Mouse (Mus musculus) CH12.LX (cell line): ENCODE data around the gene Zdhhc18. TPM values are rescaled to one million over a fixed set of nuclear protein-coding genes. Genes with fewer than 3 reads are reported as not detected.

ENCODE experiments used
- DNase-seq: peaks from one replicate; pipeline ENCODE4 v3.0.0-alpha.2; 2013; ENCODE audit errors: extremely low read depth
- H3K27ac ChIP-seq: 2 replicates; pipeline ENCODE4 v1.5.1; 2012; ENCODE audit warnings: low read depth, mild to moderate bottlenecking, control low read depth, moderate library complexity; ENCODE audit not compliant: insufficient read depth
- H3K27me3 ChIP-seq: replicated peaks from 2 replicates; pipeline ENCODE3; 2012; ENCODE audit warnings: inconsistent platforms
- H3K36me3 ChIP-seq, 2 experiments: replicated peaks in 1 of 2; 2 replicates each; pipeline versions ENCODE3 to v1.6.1; 2012; ENCODE audit warnings: inconsistent platforms in 1 of 2, low read length in 1 of 2, mild to moderate bottlenecking in 1 of 2, mixed read lengths in 1 of 2, moderate library complexity in 1 of 2; ENCODE audit not compliant: control insufficient read depth in 1 of 2, insufficient read depth in 1 of 2
- H3K4me1 ChIP-seq, 2 experiments: 2 replicates each; pipeline ENCODE4 v1.6.1; 2012; ENCODE audit warnings: inconsistent platforms in 1 of 2, moderate library complexity in 1 of 2; ENCODE audit not compliant: insufficient read depth in 2 of 2, control insufficient read depth in 1 of 2
- H3K4me2 ChIP-seq: 2 replicates; pipeline ENCODE4 v1.6.1; 2012; ENCODE audit warnings: low read depth, mild to moderate bottlenecking, control low read depth; ENCODE audit not compliant: poor library complexity, insufficient read depth, severe bottlenecking
- H3K4me3 ChIP-seq, 3 experiments: fragments of 150-350 bp in 1 of 3; sonication (generic) in 1 of 3; replicated peaks in 1 of 3; 2 replicates each; pipeline versions ENCODE3 to v1.5.1; 2011 to 2012; ENCODE audit warnings: low read depth in 2 of 3, low read length in 2 of 3, mild to moderate bottlenecking in 2 of 3, moderate library complexity in 2 of 3, control low read depth in 1 of 3, improper control_type of control experiment in 1 of 3, inconsistent platforms in 1 of 3, mixed read lengths in 1 of 3; ENCODE audit not compliant: poor library complexity in 1 of 3
- H3K79me2 ChIP-seq: replicated peaks from 2 replicates; pipeline ENCODE4 v1.6.1; 2012; ENCODE audit warnings: mild to moderate bottlenecking, moderate library complexity; ENCODE audit not compliant: control insufficient read depth, poor library complexity, insufficient read depth, severe bottlenecking; ENCODE audit errors: extremely low read depth
- H3K9ac ChIP-seq: 2 replicates; pipeline ENCODE4 v1.6.1; 2012; ENCODE audit warnings: low read depth, mild to moderate bottlenecking, control low read depth, moderate library complexity; ENCODE audit not compliant: insufficient read depth
- H3K9me3 ChIP-seq: replicated peaks from 2 replicates; pipeline ENCODE3; 2012; ENCODE audit warnings: low read length, inconsistent platforms, mixed read lengths
- BHLHE40 ChIP-seq: IDR thresholded peaks from 2 replicates; pipeline ENCODE4 v1.6.1; 2011; ENCODE audit warnings: mild to moderate bottlenecking, low read depth, low read length, improper control_type of control experiment
- CHD1 ChIP-seq: IDR thresholded peaks from 2 replicates; pipeline ENCODE4 v1.6.1; 2012; ENCODE audit warnings: low read depth, low read length, improper control_type of control experiment, inconsistent platforms
- CTCF ChIP-seq, 2 experiments: IDR thresholded peaks in 1 of 2; conservative IDR thresholded peaks in 1 of 2; 2 replicates each; pipeline ENCODE4 v1.5.1; 2011 to 2012; ENCODE audit warnings: low read depth in 2 of 2, low read length in 2 of 2, improper control_type of control experiment in 1 of 2, inconsistent platforms in 1 of 2, mild to moderate bottlenecking in 1 of 2, moderate library complexity in 1 of 2
- EP300 ChIP-seq: IDR thresholded peaks from 2 replicates; pipeline ENCODE4 v1.6.1; 2011; ENCODE audit warnings: low read length, improper control_type of control experiment
- GABPA ChIP-seq: IDR thresholded peaks from 2 replicates; pipeline ENCODE4 v1.6.1; 2012; ENCODE audit warnings: low read depth, low read length, improper control_type of control experiment, inconsistent platforms; ENCODE audit not compliant: insufficient replicate concordance
- IRF4 ChIP-seq: IDR thresholded peaks from 2 replicates; pipeline ENCODE4 v1.6.1; 2014; ENCODE audit warnings: low read depth, mild to moderate bottlenecking, inconsistent platforms, low read length, improper control_type of control experiment
- JUN ChIP-seq: IDR thresholded peaks from 2 replicates; pipeline ENCODE4 v1.6.1; 2011; ENCODE audit warnings: low read depth, mild to moderate bottlenecking, low read length, improper control_type of control experiment, moderate library complexity; ENCODE audit not compliant: insufficient read depth
- MAFK ChIP-seq: IDR thresholded peaks from 2 replicates; pipeline ENCODE4 v1.6.1; 2011; ENCODE audit warnings: low read length, improper control_type of control experiment; ENCODE audit not compliant: insufficient replicate concordance
- MAX ChIP-seq: IDR thresholded peaks from 2 replicates; pipeline ENCODE4 v1.6.1; 2011; ENCODE audit warnings: low read length, improper control_type of control experiment
- MAZ ChIP-seq: IDR thresholded peaks from 2 replicates; pipeline ENCODE4 v1.6.1; 2012; ENCODE audit warnings: low read depth, mild to moderate bottlenecking, inconsistent platforms, low read length, improper control_type of control experiment, moderate library complexity
- MEF2A ChIP-seq: IDR thresholded peaks from 2 replicates; pipeline ENCODE4 v1.6.1; 2014; ENCODE audit warnings: low read depth, mild to moderate bottlenecking, inconsistent platforms, low read length, improper control_type of control experiment, borderline replicate concordance
- MXI1 ChIP-seq: IDR thresholded peaks from 2 replicates; pipeline ENCODE4 v1.6.1; 2011; ENCODE audit warnings: mild to moderate bottlenecking, low read depth, low read length, improper control_type of control experiment
- NRF1 ChIP-seq: IDR thresholded peaks from 2 replicates; pipeline ENCODE4 v1.6.1; 2014; ENCODE audit warnings: low read depth, mild to moderate bottlenecking, inconsistent platforms, low read length, improper control_type of control experiment, moderate library complexity
- POLR2A ChIP-seq: IDR thresholded peaks from 2 replicates; pipeline ENCODE4 v1.6.1; 2011; ENCODE audit warnings: low read depth, mild to moderate bottlenecking, improper control_type of control experiment, low read length
- POLR2AphosphoS2 ChIP-seq: IDR thresholded peaks from 2 replicates; pipeline ENCODE4 v1.6.1; 2011; ENCODE audit warnings: low read depth, low read length, improper control_type of control experiment
- SMC3 ChIP-seq: IDR thresholded peaks from 2 replicates; pipeline ENCODE4 v1.6.1; 2011; ENCODE audit warnings: low read depth, low read length, improper control_type of control experiment
- TCF12 ChIP-seq: IDR thresholded peaks from 2 replicates; pipeline ENCODE4 v1.6.1; 2014; ENCODE audit warnings: low read depth, mild to moderate bottlenecking, inconsistent platforms, low read length, improper control_type of control experiment
- UBTF ChIP-seq: IDR thresholded peaks from 2 replicates; pipeline ENCODE4 v1.6.1; 2012; ENCODE audit warnings: low read depth, mild to moderate bottlenecking, inconsistent platforms, low read length, improper control_type of control experiment, moderate library complexity
- USF1 ChIP-seq: IDR thresholded peaks from 2 replicates; pipeline ENCODE4 v1.6.1; 2014; ENCODE audit warnings: low read depth, mild to moderate bottlenecking, inconsistent platforms, low read length, improper control_type of control experiment
- ZC3H11A ChIP-seq: IDR thresholded peaks from 2 replicates; pipeline ENCODE4 v1.6.1; 2012; ENCODE audit warnings: low read depth, mild to moderate bottlenecking, inconsistent platforms, low read length, improper control_type of control experiment
- ZKSCAN1 ChIP-seq: IDR thresholded peaks from 2 replicates; pipeline ENCODE4 v1.6.1; 2012; ENCODE audit warnings: low read depth, inconsistent platforms, low read length, improper control_type of control experiment, borderline replicate concordance
- ZMIZ1 ChIP-seq: IDR thresholded peaks from 2 replicates; pipeline ENCODE4 v1.6.1; 2012; ENCODE audit warnings: low read depth, mild to moderate bottlenecking, inconsistent platforms, low read length, improper control_type of control experiment
- dilution Hi-C: fragments of 300-500 bp; cut with MboI; formaldehyde crosslinking; loops from 2 replicates; pipeline ENCODE4 v1.14.3; 2020; ENCODE audit warnings: low sequenced_read_pairs; ENCODE audit not compliant: extremely low pct_unique_long_range_greater_than_20kb, extremely low pct_ligation_motif_present
- in situ Hi-C: fragments of 300-500 bp; cut with MboI; formaldehyde crosslinking; loops from 3 replicates; pipeline ENCODE4 v1.14.3; 2019; ENCODE audit warnings: low sequenced_read_pairs, low pct_ligation_motif_present, low pct_unique_long_range_greater_than_20kb, mixed read lengths
- polyA plus RNA-seq: library from polyadenylated mRNA; unstranded; fragments of >175 nt; gene quantifications from 2 replicates; pipeline ENCODE4 v1.2.1, GENCODE M21; 2012; ENCODE audit warnings: low read depth; ENCODE audit not compliant: insufficient read length
- total RNA-seq, 2 experiments: library from RNA; depleted of rRNA; stranded (reverse); fragments of 300-350 nt in 1 of 2; fragments of >200 nt in 1 of 2; gene quantifications; 2 replicates each; pipeline ENCODE4 v1.2.3; 2012 to 2014

Gene Zdhhc18
- total and polyA plus RNA-seq, 3 experiments, result 15.9 to 31.0 (median 24.3) TPM

DNA sequence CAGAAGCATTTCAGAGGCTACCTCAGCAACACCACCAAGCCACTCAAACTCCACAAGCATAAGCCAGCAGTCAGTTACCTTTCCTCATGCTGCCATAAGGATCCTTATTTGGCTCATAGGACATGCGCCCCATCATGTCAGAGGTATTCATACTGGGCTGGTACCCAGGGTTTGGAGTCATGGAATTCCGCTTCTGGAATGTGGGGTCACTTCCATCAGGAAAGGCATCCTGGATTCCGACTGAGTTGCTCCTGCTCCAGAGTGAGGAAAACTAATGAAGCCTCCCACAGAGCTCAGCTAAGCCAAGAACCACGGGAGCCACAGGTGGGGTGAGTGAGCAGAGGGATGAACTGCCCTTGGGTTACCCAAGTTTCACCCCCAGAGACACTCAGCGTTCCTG lies 37.2 kb upstream of the Zdhhc18 start:
- H3K9me3 ChIP-seq, result no peaks in the 10 kb centered on the region
- peaks cover 13% of the 10 kb centered on the region for H3K79me2 ChIP-seq
- peaks cover 89 to 97% of the 10 kb centered on the region in 2 experiments for H3K36me3 ChIP-seq
- H3K4me3 ChIP-seq, result no peak overlapping the region
- no peak overlapping the region for H3K4me2 ChIP-seq
- TF ChIP-seq MEF2A (no peak), POLR2A (0 out of 2 replicates have a peak, but pooled peaks have one; percentile 11), MAFK (no peak)
- no peak overlapping the region for H3K9ac ChIP-seq
- dilution Hi-C loops, result no loop called here
- no peak overlapping the region for H3K27ac ChIP-seq
- no peak for DNase-seq
- H3K4me1 ChIP-seq, result peaks cover 11 to 21% of the 10 kb centered on the region in 2 experiments
- H3K27me3 ChIP-seq, result no peaks in the 10 kb centered on the region
- in situ Hi-C loops, result no loop called here

DNA sequence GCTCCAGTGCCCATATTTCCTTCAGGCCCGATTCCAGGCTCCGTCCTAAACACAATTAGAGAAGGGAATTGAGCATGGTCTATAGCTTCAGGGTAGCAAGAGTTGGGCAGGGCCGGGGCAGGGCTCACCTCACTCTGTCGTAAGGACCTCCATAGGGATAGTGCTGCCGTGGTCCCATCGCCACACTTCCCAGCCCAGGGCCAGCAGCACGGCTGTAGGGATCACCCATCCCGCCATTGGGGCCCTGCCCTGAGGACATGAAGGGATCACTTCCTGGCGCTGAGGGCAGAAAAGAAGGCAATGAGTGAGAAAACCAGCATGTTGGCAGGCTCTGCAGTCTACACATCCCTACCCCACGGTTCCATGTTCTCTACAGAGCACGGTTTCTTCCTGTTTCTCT lies 36.6 kb upstream of the Zdhhc18 start:
- Histone ChIP-seq H3K36me3 (peaks cover 88 to 97% of the 10 kb centered on the region in 2 experiments), H3K4me2 (no peak overlapping the region), H3K27me3 (no peaks in the 10 kb centered on the region), H3K9ac (no peak overlapping the region), H3K4me1 (peaks cover 11 to 21% of the 10 kb centered on the region in 2 experiments), H3K4me3 (no peak overlapping the region), H3K27ac (no peak overlapping the region), H3K79me2 (peaks cover 13% of the 10 kb centered on the region), H3K9me3 (no peaks in the 10 kb centered on the region)
- TF ChIP-seq POLR2AphosphoS2 (no peak), MEF2A (no peak), SMC3 (no peak), ZMIZ1 (no peak), BHLHE40 (no peak), EP300 (no peak), IRF4 (no peak), CTCF (conservative IDR thresholded peaks at IDR 0.05 in 1 of 2, IDR thresholded peaks at IDR 0.05 in 1 of 2; ENCODE audit: low read depth in 2 of 2, low read length in 2 of 2) (no peak), GABPA (no peak), ZKSCAN1 (no peak), ZC3H11A (no peak), CHD1 (no peak), MXI1 (no peak), TCF12 (no peak), MAZ (no peak), JUN (no peak), UBTF (no peak), USF1 (no peak), MAX (no peak), NRF1 (no peak)
- in situ Hi-C loops (no loop called here), dilution Hi-C loops (no loop called here)
- DNase-seq, result no peak
